Mouse (Mus musculus): ENCODE measurements around the gene Foxj3. TPM values are rescaled to one million over a fixed set of nuclear protein-coding genes. Genes with fewer than 3 reads are reported as not detected.

Gene Foxj3
- polyA plus RNA-seq, 1 experiment, result 2.4 TPM

DNA sequence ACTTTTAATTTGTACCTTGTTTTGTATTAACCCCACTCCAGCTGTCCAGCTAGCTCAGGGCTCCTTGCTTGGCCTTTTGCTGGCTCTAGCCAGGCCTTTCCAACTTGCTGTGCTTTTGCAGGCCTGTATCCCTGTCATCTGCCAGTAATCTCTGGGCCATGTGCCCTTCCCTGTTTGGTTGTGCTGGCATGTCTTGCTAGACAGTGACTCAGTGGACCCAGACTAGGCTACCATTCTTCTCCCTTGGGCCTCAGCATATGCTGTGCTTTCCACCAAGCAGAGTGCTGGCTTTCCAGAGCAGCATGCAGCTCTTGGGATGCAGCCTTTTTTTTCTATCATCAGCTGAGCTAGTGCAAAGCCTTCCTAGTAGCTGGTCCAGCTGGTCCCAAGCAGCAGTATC is 26.3 kb downstream of the Foxj3 start:
- Histone ChIP-seq H3K4me1 (peaks cover 18% of the 10 kb centered on the region; the same call in 1 of the 2 replicates), H3K36me3 (replicated peaks; ENCODE audit: low read length) (peaks cover 23% of the 10 kb centered on the region), H3K27me3 (replicated peaks) (no peaks in the 10 kb centered on the region), H3K4me3 (replicated peaks) (no peak overlapping the region), H3K9me3 (peaks cover 7% of the 10 kb centered on the region)
- TF ChIP-seq GATA1 (IDR thresholded peaks at IDR 0.05; ENCODE audit: borderline replicate concordance, low read length) (no peak), FLI1 (IDR thresholded peaks at IDR 0.05; ENCODE audit: low read length) (no peak)

DNA sequence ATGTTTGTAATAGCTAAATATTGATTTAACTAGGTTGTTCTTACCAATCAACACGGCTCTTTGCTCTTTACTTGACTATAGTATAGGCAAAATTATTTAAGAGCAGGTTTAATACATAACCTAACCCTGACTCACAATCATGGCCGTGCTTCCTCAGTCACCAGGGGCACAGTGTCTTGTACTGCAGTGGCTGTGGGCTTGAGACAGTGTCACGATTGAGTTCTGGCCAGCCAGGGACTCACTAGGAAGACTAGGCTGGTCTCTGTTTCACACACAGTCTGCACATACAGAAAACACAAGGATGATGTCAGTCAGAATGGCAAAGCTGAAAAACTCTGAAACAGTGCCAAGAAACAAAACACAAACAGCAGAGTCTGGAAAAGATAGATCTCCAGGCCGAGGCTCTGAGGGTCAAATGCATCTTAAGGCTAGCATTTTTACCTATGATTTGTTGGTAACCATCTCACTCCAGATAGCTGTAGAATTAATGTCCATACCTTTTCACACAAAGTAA is 29.6 kb downstream of the Foxj3 start:
- Histone ChIP-seq H3K27me3 (replicated peaks) (no peaks in the 10 kb centered on the region), H3K9me3 (peaks cover 7% of the 10 kb centered on the region), H3K4me3 (replicated peaks) (no peak overlapping the region), H3K36me3 (replicated peaks; ENCODE audit: low read length) (peaks cover 18% of the 10 kb centered on the region), H3K4me1 (peaks cover 15% of the 10 kb centered on the region)
- no peak for TF ChIP-seq FLI1 (IDR thresholded peaks at IDR 0.05; ENCODE audit: low read length)
- TF ChIP-seq GATA1 (IDR thresholded peaks at IDR 0.05; ENCODE audit: borderline replicate concordance, low read length), result no peak

DNA sequence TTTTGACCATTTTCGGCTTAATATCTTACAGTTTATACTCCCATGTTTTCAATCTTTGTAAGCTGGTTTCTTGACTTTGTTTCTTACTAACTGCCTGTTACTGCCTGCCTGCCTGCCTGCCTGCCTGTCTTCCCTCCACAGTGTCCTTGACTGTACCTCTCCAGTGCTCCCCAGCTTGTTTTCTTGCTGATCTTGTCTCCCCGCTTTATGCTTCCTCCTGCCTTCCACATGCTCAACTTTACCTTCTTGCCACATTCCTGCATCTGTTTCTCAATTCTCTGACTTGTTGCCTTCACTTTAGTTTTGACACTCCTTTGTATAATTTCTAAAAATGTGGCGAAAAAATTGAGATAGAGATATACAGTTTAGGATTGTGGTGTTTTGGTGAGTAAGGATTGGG is 35.9 kb downstream of the Foxj3 start:
- Histone ChIP-seq H3K36me3 (replicated peaks; ENCODE audit: low read length) (peaks cover 35% of the 10 kb centered on the region), H3K27me3 (replicated peaks) (no peaks in the 10 kb centered on the region), H3K4me1 (peaks cover 15% of the 10 kb centered on the region), H3K9me3 (no peaks in the 10 kb centered on the region), H3K4me3 (replicated peaks) (no peak overlapping the region)
- TF ChIP-seq FLI1 (IDR thresholded peaks at IDR 0.05; ENCODE audit: low read length) (no peak), GATA1 (IDR thresholded peaks at IDR 0.05; ENCODE audit: borderline replicate concordance, low read length) (no peak)

DNA sequence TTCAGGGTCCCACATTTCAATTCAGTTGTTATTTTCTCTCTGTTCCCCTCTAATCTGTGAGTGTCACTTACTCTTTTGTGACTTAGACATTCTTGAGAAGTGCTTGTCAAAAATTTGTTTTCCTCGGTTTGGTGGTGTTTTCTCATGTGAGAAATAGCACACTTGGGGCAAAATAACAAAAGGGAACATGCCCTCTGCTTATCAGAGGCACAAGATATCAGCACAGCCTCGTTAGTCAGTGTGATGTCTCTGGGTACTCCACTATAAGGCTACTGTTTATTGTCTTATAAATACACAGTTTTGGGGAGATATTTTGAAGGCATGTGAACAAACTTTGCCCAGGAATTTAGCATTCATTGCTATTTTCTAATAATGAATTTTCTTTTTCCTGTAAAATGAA is 37.7 kb downstream of the Foxj3 start:
- Histone ChIP-seq H3K27me3 (replicated peaks) (no peaks in the 10 kb centered on the region), H3K36me3 (replicated peaks; ENCODE audit: low read length) (peaks cover 45% of the 10 kb centered on the region), H3K4me3 (replicated peaks) (no peak overlapping the region), H3K9me3 (peaks cover 3% of the 10 kb centered on the region; the same call in 1 of the 2 replicates), H3K4me1 (peaks cover 15% of the 10 kb centered on the region)
- no peak for TF ChIP-seq GATA1 (IDR thresholded peaks at IDR 0.05; ENCODE audit: borderline replicate concordance, low read length)
- TF ChIP-seq FLI1 (IDR thresholded peaks at IDR 0.05; ENCODE audit: low read length), result no peak

DNA sequence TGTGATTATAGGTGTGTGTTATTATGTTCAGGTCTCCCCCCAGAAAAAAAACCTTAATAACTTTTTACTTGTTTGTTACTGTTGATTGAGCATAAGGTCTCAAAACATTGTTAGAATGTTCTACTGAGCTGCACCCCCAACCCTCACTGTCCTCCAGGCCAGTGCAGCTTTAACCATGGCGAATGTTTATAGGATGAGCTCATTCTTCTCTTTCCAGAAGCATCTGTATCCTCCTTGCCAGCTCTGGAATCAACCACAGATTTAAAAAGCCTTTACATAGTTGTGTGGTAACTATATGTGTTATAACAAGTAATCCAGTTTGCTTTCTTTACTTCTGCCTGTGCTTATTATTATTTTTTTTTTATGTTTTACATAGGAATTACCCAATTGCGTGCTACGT is 38.7 kb downstream of the Foxj3 start:
- Histone ChIP-seq H3K27me3 (replicated peaks) (no peaks in the 10 kb centered on the region), H3K36me3 (replicated peaks; ENCODE audit: low read length) (peaks cover 45% of the 10 kb centered on the region), H3K4me1 (peaks cover 15% of the 10 kb centered on the region), H3K4me3 (replicated peaks) (no peak overlapping the region), H3K9me3 (peaks cover 3% of the 10 kb centered on the region; the same call in 1 of the 2 replicates)
- TF ChIP-seq FLI1 (IDR thresholded peaks at IDR 0.05; ENCODE audit: low read length), result no peak
- no peak for TF ChIP-seq GATA1 (IDR thresholded peaks at IDR 0.05; ENCODE audit: borderline replicate concordance, low read length)

DNA sequence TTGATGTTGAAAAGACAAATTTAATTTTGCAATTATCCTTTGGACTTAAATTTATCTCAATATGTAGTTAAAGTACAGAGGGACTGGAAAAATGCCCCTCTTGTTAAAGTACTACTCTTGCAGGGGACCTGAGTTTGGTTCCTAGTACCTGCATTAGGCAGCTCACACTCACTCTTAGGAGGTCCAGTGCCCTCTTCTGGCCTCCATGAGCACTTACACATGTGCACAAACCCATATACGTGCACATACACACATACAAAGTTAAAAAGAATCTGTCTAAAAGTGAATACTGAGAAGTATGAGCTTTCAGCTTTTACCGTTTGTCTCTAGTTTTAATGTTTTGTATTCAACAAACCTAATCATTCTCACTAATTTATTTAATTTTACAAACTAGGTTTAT is 51.2 kb downstream of the Foxj3 start:
- TF ChIP-seq FLI1 (IDR thresholded peaks at IDR 0.05; ENCODE audit: low read length) (no peak), GATA1 (IDR thresholded peaks at IDR 0.05; ENCODE audit: borderline replicate concordance, low read length) (no peak)
- Histone ChIP-seq H3K27me3 (replicated peaks) (no peaks in the 10 kb centered on the region), H3K9me3 (no peaks in the 10 kb centered on the region), H3K4me3 (replicated peaks) (no peak overlapping the region), H3K4me1 (peaks cover 6% of the 10 kb centered on the region; the same call in 1 of the 2 replicates), H3K36me3 (replicated peaks; ENCODE audit: low read length) (peaks cover 28% of the 10 kb centered on the region)

DNA sequence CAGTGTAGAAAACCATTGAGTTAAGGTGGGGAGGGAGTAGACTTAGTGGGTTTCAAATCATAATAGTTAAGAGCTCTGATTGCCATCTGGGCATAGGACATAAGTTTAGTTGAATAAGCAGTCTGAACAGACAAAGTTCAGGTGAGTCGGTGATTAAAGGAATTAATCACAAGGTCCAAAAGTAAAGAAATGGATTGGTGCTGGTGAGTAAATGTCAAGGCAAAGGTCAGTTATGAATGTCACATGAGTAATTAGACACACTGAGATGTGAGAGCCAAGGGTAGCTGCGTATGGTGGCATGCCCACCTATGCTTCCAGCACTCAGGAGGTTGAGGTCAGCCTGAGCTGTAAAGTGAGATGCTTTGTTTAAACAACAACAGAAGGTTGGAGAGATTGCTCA is 52.6 kb downstream of the Foxj3 start:
- Histone ChIP-seq H3K9me3 (no peaks in the 10 kb centered on the region), H3K36me3 (replicated peaks; ENCODE audit: low read length) (peaks cover 28% of the 10 kb centered on the region), H3K27me3 (replicated peaks) (no peaks in the 10 kb centered on the region), H3K4me1 (peaks cover 6% of the 10 kb centered on the region; the same call in 1 of the 2 replicates), H3K4me3 (replicated peaks) (no peak overlapping the region)
- TF ChIP-seq FLI1 (IDR thresholded peaks at IDR 0.05; ENCODE audit: low read length) (no peak), GATA1 (IDR thresholded peaks at IDR 0.05; ENCODE audit: borderline replicate concordance, low read length) (no peak)

DNA sequence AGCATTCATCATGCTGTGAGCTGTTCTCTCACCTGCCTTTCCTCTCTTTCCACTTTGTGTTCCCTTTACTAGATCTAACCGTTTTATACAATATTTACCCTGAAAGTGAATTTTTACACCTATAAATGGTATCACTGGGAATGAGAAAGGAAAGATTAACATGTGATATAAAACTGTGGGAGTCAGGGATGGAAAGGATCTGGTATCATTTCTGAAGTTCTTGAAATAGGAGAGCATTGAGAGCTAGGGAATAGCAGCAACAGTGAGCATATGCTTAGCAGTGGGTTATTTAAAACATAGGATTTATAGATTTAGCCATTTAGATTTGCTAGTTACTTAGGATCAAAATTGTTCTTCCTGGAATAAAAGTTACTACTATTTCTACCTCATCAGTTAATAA is 53.2 kb downstream of the Foxj3 start:
- H3K4me1 ChIP-seq, result peaks cover 6% of the 10 kb centered on the region; the same call in 1 of the 2 replicates
- TF ChIP-seq FLI1 (IDR thresholded peaks at IDR 0.05; ENCODE audit: low read length) (no peak), GATA1 (IDR thresholded peaks at IDR 0.05; ENCODE audit: borderline replicate concordance, low read length) (no peak)

DNA sequence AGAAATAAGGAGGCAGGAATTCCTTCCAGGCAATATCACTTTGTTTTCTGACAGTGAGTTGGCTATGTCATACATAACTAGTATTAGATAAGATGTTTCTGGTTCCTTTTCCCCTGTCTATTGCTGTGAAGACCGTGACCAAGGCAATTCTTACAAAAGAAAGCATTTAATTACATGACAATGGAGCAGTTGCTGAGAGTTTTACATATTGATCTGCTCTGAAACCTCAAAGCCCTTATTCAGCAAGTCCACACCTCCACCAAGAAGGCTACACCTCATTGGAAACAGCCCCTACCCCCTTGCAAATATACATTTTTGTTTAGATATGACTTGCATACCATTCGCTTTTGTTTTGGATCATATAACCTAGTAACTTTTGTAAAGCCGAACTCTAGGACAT is 55.7 kb downstream of the Foxj3 start:
- Histone ChIP-seq H3K4me3 (replicated peaks) (no peak overlapping the region), H3K36me3 (replicated peaks; ENCODE audit: low read length) (peaks cover 13% of the 10 kb centered on the region), H3K9me3 (no peaks in the 10 kb centered on the region), H3K4me1 (peaks cover 6% of the 10 kb centered on the region; the same call in 1 of the 2 replicates), H3K27me3 (replicated peaks) (no peaks in the 10 kb centered on the region)
- TF ChIP-seq FLI1 (IDR thresholded peaks at IDR 0.05; ENCODE audit: low read length) (no peak), GATA1 (IDR thresholded peaks at IDR 0.05; ENCODE audit: borderline replicate concordance, low read length) (no peak)

More for the DNA sequence above, 53.2 kb downstream of the Foxj3 start:
- no peaks in the 10 kb centered on the region for H3K27me3 ChIP-seq (replicated peaks)
- H3K36me3 ChIP-seq (replicated peaks; ENCODE audit: low read length), result peaks cover 28% of the 10 kb centered on the region
- H3K9me3 ChIP-seq, result no peaks in the 10 kb centered on the region
- no peak overlapping the region for H3K4me3 ChIP-seq (replicated peaks)

DNA sequence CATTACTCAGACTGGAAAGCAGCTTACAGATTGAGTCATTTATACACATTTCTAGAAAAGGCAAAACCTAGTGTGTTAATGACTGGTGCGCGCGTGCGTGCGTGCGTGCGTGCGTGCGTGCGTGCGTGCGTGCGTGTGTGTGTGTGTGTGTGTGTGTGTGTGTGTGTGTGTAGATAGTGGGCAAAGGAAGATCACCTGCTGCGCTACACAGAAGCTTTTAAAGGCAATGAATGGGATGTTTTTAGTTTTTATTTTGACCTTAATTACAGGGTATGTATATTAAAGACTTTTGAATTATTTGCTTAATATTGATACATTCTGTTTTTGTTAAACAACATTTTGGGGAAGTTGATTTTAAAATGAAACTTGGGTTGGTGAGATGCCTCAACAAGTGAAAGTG is 57.5 kb downstream of the Foxj3 start:
- H3K9me3 ChIP-seq, result no peaks in the 10 kb centered on the region
- H3K27me3 ChIP-seq (replicated peaks), result no peaks in the 10 kb centered on the region
- peaks cover 6% of the 10 kb centered on the region; the same call in 1 of the 2 replicates for H3K4me1 ChIP-seq
- peaks cover 5% of the 10 kb centered on the region for H3K36me3 ChIP-seq (replicated peaks; ENCODE audit: low read length)
- no peak overlapping the region for H3K4me3 ChIP-seq (replicated peaks)
- TF ChIP-seq GATA1 (IDR thresholded peaks at IDR 0.05; ENCODE audit: borderline replicate concordance, low read length), result no peak
- no peak for TF ChIP-seq FLI1 (IDR thresholded peaks at IDR 0.05; ENCODE audit: low read length)

All from megakaryocyte, embryonic 14.5 days (primary cell).